Mouse (Mus musculus) layer of hippocampus, adult 2 months (tissue): ENCODE measurements around the gene Gys1. TPM values are rescaled to one million over a fixed set of nuclear protein-coding genes. Genes with fewer than 3 reads are reported as not detected.
"Not testable (repeated sequence)": the region's sequence is repeated elsewhere in the genome, so short reads cannot be mapped to it uniquely, and the experiment has no call there.

Experiments used
- DNase-seq, 2 experiments: peaks; one replicate each; pipeline ENCODE4 v3.0.0; 2022; ENCODE audit warnings: low spot score in 2 of 2
- H3K27ac ChIP-seq: fragments of 200-600 bp; 2 replicates; pipeline ENCODE4 v1.8.1; 2022
- H3K4me3 ChIP-seq: fragments of 200-600 bp; 2 replicates; pipeline ENCODE4 v1.8.1; 2022; ENCODE audit warnings: mild to moderate bottlenecking
- CTCF ChIP-seq: fragments of 200-600 bp; conservative IDR thresholded peaks from 2 replicates; pipeline ENCODE4 v1.8.1; 2022; ENCODE audit warnings: antibody characterized with exemption, mild to moderate bottlenecking, moderate library complexity
- total RNA-seq, 2 experiments: library from RNA; stranded (reverse); gene quantifications; 2 replicates each; pipeline ENCODE4 v1.2.3; 2021

The Gys1 gene
- total RNA-seq, 2 experiments from 2014 or later, result 16.1 to 20.3 TPM

DNA sequence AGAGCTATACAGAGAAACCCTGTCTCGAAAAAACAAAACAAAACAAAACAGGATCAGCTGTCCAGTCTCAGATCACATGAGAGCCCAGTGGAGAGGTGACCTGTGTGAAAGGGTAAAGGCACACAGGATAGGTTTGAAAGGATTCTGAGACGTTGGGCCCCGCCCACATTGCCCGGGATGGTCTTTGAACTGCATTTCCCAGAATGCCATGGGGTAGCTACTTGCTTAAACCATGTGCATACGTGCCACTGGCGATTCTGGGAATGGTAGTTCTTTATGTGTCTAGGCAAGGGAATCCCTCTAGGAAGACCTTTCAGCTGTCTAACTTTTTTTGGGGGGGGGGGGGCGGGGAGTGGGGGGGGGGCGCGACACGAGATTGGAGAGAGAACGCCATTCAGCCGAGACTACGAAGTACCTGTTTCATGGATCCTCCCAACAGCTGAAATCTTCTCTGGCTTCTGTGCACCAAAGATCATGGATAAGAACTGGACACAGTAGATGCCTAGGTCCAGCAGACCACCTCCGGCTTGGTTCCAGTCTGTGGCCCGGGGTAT, 46.8 kb downstream of the Gys1 start, which contains the start of gene Tulp2:
Tulp2 (plus strand) TSS at position 504 of the 554 bp plus-strand sequence.
- Histone ChIP-seq H3K27ac (no peak within 1 kb of the TSS), H3K4me3 (no peak within 1 kb of the TSS)
- no peak for TF ChIP-seq CTCF
- peak; percentile 69 to 75 for DNase-seq

DNA sequence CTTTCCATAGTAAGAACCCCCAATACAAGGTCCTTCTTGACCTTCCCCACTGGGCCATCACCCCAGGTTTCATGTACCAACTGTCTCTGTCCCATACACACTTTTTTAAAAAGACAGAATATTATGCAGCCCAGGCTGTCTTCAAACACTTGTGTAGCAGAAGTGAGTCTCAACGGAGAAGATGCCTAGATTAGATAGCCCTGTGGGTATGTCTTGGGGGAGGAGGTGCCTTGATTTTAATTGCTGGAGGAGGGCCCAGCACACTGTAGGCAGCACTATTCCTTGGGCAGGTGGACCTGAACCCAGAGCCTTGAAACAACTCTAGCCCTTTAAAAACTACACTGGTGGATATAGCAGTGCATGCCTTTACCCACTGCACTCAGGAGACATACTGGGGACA, 47.5 kb downstream of the Gys1 start:
- Histone ChIP-seq H3K27ac (no peak overlapping the region), H3K4me3 (no peak overlapping the region)
- TF ChIP-seq CTCF, result no peak
- DNase-seq, result no peak

DNA sequence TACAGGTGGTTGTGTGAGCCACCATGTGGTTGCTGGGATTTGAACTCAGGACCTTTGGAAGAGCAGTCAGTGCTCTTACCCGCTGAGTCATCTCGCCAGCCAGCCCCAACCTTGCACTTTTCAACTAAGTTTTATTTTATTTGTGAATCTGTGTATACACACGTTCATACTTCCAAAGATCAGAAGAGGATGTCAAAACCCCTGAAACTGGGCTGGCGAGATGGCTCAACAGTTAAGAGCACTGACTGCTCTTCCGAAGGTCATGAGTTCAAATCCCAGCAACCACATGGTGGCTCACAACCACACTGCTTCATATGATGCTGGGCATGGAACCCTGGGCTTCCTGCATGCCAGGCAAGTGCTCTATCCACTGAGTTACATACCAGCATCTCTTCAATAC, 50.3 kb downstream of the Gys1 start:
- H3K4me3 ChIP-seq, H3K27ac ChIP-seq, DNase-seq: not testable (repeated sequence)

DNA sequence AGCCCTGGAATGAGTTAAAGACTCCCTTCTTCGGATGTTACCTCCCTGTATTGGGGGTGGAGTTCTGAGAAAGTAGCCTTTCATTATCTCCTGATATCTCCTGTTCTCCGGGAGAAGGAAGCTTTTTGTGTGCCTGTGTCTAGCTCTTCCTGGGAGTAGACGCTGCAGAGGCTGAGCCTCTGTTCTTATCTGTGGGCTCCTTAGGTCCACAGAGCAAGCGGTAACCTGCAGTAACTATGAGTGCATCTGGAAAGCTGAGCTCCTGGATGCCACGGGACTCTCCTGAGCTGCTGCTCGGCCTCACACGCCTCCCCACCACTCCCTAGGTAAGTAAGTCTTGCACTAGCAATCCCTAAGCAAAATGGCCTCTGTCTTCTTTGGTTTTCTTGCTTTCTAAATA, 51.5 kb downstream of the Gys1 start:
- Histone ChIP-seq H3K27ac (no peak overlapping the region), H3K4me3 (no peak overlapping the region)
- no peak for TF ChIP-seq CTCF
- DNase-seq, result no peak

DNA sequence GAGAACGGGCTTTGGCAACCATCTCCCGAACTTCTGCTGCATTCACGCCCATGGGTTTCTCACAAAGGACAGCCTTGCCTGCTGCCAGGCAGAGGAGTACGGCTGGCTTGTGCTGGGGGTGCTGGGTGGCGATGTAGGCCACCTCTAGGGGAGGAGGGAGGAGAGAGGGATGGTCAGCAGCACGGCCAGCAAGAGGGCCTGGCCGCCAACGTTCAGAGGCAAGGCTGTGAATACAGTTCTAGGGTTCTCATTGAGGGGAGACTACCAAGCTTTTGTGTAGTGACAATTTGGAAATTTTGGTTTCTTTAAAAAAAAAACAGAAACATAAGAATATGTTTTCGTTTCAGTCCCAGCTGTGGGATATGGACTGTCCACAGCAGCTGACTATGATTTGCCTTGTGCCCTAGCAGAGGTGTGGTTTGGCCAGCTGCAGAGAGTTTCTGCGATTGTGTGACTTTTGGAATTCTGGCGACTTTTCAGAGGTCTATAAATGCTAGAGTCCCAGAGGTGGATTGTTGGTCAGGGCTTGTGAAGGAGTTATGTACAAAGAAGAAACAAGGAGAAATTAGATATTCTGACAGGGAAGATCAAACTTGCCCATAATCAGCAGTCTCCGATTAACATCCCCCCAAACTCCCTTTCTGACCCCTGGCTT, 52.2 kb downstream of the Gys1 start, which contains the start of gene Gm45808:
Gm45808 (minus strand) TSS at position 51 of the 655 bp plus-strand sequence.
- TF ChIP-seq CTCF, result no peak
- no peak for DNase-seq
- Histone ChIP-seq H3K27ac (no peak within 1 kb of the TSS), H3K4me3 (no peak within 1 kb of the TSS)

DNA sequence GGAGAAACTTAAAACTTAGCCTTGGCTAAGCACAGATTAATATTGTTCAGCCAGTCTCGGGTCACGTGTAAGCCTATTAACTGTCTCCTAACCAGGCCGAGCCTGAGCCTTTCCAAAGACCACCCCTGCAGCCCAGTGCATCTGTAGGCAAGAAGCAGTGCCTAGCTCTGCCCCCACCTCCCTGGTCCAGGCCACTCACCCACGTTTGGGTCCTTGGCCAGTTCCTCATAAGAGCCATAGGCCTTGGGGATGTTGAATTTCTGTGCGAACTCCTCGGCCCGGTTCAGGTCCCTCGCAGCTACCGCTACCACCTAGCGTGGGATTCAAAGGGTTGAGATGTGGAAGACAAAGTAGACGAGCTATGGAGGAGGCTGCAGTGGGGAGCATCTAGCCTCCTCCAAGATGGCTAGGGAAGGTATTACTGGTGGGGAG, 53.2 kb downstream of the Gys1 start:
- no peak for DNase-seq
- no peak for TF ChIP-seq CTCF
- no peak overlapping the region for H3K4me3 ChIP-seq
- no peak overlapping the region; the same call in 1 of the 2 replicates for H3K27ac ChIP-seq

DNA sequence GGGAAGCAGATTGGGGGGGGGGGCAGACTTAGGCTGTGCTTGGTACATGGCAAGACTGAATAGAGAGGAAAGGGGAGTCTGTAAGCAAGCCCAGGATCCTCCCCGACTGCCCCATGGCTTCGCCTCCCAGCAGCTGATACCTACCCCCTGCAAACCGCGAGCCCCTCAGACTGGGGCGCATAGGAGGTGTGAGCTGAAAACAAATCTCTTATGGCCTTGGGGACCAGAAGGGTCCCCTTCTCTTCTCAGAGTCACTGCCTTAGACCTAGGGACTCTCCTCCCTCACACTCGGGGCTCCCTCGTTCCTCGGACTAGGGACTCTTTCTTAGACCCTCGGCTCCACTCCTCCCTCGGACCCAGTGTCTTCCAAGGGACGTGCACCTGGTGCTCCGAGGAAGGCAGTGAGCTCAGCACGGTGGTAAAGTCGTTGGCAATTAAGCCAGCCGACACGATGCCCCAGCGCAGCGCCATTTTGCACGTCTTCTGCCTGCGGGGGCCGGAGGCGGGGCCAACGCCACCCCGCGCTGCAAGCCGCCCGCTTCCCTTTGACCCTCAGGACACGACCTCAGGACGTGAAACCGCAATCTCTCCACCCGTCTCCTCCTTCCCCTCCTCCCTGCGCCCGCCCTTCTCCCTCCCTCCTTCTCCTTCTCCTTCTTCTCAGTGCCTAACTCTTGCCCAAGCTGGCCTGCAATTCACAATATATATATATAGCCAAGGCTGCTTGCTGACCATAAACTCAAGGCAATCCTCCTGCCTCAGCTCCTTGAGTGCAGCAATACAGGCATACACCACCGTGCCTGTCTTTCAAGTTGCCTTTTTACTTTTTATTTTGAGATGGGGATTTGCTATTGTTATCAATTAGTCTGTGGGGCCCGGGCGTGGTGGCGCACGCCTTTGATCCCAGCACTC, 53.9 kb downstream of the Gys1 start, which contains the start of gene Dhdh:
Dhdh (minus strand) TSS at position 513 of the 912 bp plus-strand sequence.
- peak in 1 of 2 experiments; percentile 35 for DNase-seq
- H3K27ac ChIP-seq, result peak within 1 kb of the TSS; percentile 67
- no peak for TF ChIP-seq CTCF
- peak within 1 kb of the TSS; percentile 60 for H3K4me3 ChIP-seq

DNA sequence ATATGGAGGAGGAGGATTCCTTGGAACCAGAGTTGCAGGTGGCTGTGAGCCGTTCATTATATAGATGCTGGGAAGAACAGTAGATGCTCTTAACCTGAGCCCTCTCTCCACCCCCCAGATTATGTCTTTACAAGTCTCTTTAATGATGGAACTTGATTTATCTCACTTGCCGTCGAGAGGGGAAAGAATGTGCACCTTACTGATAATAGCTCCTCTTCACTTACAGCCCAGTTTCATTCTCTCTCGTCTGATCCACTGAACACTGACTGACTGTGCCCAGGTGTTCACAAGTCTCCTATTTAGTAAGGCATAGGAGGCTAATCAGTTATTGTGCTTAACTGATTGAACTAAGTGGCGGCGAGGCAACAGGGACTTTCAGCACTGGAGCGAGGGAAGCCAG, 54.9 kb downstream of the Gys1 start:
- no peak for TF ChIP-seq CTCF
- Histone ChIP-seq H3K27ac (no peak overlapping the region), H3K4me3 (no peak overlapping the region)
- DNase-seq, result no peak

DNA sequence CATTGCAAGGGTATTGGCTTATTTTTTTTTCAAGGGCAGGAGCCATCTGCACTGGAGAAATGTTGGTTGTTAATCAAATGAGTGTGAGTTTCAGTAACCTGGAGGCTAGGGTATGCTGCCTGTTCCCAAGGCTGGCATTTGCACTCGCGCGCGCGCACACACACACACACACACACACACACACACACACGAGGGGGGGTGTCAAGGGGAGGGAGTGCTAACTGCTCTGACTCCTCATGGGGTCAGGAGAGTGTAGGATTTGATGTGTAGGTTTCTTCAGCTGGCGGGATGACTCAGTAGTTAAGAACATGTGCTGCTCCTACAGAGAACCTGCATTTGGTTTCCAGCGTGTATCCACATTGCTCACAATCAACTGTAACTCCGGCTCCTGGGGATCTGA, 56.2 kb downstream of the Gys1 start:
- TF ChIP-seq CTCF, result no peak
- peak in 1 of 2 experiments; percentile 21 for DNase-seq
- no peak overlapping the region for H3K4me3 ChIP-seq
- H3K27ac ChIP-seq, result no peak overlapping the region

DNA sequence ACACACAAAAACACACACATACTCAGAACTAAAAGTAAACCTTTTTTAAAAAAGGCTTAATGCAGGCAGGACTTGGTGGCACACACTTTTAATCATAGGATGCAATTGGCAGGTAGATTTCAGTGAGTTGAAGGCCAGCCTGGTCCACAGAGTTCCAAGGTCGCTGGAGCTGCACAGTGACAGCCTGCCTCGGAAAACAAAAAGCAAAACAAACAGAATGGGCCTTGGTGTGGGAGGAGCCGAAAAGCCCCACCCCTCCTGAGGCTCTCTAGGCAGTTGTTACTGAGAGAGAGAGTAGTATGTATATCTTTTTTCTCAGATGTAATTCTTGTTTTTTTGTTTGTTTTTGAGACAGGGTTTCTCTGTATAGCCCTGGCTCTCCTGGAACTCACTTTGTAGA, 56.6 kb downstream of the Gys1 start:
- no peak for DNase-seq
- H3K27ac ChIP-seq, result no peak overlapping the region
- TF ChIP-seq CTCF, result no peak
- H3K4me3 ChIP-seq, result no peak overlapping the region

DNA sequence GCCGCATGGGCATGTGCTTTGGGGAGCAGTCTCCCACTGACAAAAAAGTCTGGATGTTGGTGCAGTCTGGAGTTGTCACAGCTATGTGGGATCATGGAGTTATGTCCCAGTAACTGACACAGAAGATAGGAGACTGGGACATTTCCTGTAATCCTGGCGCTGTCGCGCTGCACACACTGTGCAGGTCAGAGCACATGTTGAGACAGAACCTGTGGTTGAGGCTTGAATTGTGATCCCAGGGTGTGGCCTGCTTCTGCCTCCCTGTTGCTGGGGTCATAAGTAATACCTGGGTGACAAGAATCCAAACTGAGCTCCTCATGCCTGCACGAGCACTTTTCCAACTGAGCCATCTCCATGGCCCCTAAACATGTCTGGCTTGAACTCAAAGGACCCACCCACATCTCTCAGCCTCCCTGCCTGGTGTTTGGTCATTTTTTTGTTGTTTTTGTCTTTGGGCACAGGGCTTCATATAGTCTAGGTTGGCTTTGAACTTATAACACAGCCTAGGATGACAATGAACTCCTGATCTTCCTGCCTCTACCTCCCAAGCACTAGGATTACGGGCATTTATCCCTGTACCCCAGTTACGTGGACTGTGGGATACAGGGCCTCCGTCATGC, 57.7 kb downstream of the Gys1 start:
- no peak for DNase-seq
- TF ChIP-seq CTCF, result no peak
- H3K4me3 ChIP-seq, result no peak overlapping the region
- 0 out of 2 replicates have a peak overlapping the region, but pooled peaks have one; percentile 3 for H3K27ac ChIP-seq

DNA sequence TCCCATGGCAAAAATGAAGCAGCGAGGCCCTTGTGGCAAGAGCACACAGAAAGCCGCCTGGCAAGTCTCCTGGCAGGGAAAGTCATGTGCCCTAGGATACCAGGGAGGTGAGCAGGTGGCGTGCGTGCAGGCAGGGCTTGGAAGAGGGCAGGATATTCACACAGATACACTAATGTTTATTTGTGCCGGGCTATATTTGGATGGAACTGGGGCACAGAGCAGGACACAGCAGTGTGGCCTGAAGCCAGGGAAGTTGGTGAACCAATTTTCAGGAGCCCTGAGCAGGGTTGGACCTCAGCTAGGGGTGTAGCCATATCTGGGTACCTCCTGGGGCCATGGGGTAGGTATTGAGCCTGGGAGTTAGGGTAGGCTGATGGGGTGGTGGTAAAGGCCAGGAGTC, 58.3 kb downstream of the Gys1 start:
- no peak for TF ChIP-seq CTCF
- 0 out of 2 replicates have a peak overlapping the region, but pooled peaks have one; percentile 3 for H3K27ac ChIP-seq

DNA sequence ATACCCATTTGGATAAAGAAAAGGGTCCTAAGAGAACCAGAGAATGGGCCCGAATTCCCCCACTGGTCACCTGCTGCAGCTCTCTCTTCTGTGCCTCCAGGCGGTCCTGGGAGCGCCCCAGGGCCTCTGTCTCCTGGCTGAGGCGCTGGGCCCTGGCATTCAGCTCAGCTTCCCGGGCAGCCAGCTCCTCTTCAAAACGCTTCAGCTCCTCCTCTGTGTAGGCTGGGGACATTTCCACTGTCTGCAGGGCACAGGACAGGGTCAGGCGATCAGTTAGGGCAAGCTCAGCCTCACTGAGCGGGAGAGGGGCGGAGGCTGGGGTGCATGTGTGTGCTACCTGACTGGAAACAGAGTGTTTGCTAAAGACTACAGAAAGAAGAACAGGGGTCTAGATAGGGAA, 59.9 kb downstream of the Gys1 start:
- TF ChIP-seq CTCF, result no peak
- H3K27ac ChIP-seq, result no peak overlapping the region
- H3K4me3 ChIP-seq, result no peak overlapping the region
- DNase-seq, result no peak

More for the DNA sequence above, 58.3 kb downstream of the Gys1 start:
- DNase-seq, result no peak
- H3K4me3 ChIP-seq, result no peak overlapping the region
